Mouse (Mus musculus) CH12.LX (cell line): ENCODE data around the gene Glp2r. TPM values are rescaled to one million over a fixed set of nuclear protein-coding genes. Genes with fewer than 3 reads are reported as not detected.

ENCODE experiments used
- DNase-seq: peaks from one replicate; pipeline ENCODE4 v3.0.0-alpha.2; 2013; ENCODE audit errors: extremely low read depth
- H3K27ac ChIP-seq: 2 replicates; pipeline ENCODE4 v1.5.1; 2012; ENCODE audit warnings: low read depth, mild to moderate bottlenecking, control low read depth, moderate library complexity; ENCODE audit not compliant: insufficient read depth
- H3K27me3 ChIP-seq: replicated peaks from 2 replicates; pipeline ENCODE3; 2012; ENCODE audit warnings: inconsistent platforms
- H3K36me3 ChIP-seq, 2 experiments: replicated peaks in 1 of 2; 2 replicates each; pipeline versions ENCODE3 to v1.6.1; 2012; ENCODE audit warnings: inconsistent platforms in 1 of 2, low read length in 1 of 2, mild to moderate bottlenecking in 1 of 2, mixed read lengths in 1 of 2, moderate library complexity in 1 of 2; ENCODE audit not compliant: control insufficient read depth in 1 of 2, insufficient read depth in 1 of 2
- H3K4me1 ChIP-seq, 2 experiments: 2 replicates each; pipeline ENCODE4 v1.6.1; 2012; ENCODE audit warnings: inconsistent platforms in 1 of 2, moderate library complexity in 1 of 2; ENCODE audit not compliant: insufficient read depth in 2 of 2, control insufficient read depth in 1 of 2
- H3K4me2 ChIP-seq: 2 replicates; pipeline ENCODE4 v1.6.1; 2012; ENCODE audit warnings: low read depth, mild to moderate bottlenecking, control low read depth; ENCODE audit not compliant: poor library complexity, insufficient read depth, severe bottlenecking
- H3K4me3 ChIP-seq, 3 experiments: fragments of 150-350 bp in 1 of 3; sonication (generic) in 1 of 3; replicated peaks in 1 of 3; 2 replicates each; pipeline versions ENCODE3 to v1.5.1; 2011 to 2012; ENCODE audit warnings: low read depth in 2 of 3, low read length in 2 of 3, mild to moderate bottlenecking in 2 of 3, moderate library complexity in 2 of 3, control low read depth in 1 of 3, improper control_type of control experiment in 1 of 3, inconsistent platforms in 1 of 3, mixed read lengths in 1 of 3; ENCODE audit not compliant: poor library complexity in 1 of 3
- H3K79me2 ChIP-seq: replicated peaks from 2 replicates; pipeline ENCODE4 v1.6.1; 2012; ENCODE audit warnings: mild to moderate bottlenecking, moderate library complexity; ENCODE audit not compliant: control insufficient read depth, poor library complexity, insufficient read depth, severe bottlenecking; ENCODE audit errors: extremely low read depth
- H3K9ac ChIP-seq: 2 replicates; pipeline ENCODE4 v1.6.1; 2012; ENCODE audit warnings: low read depth, mild to moderate bottlenecking, control low read depth, moderate library complexity; ENCODE audit not compliant: insufficient read depth
- H3K9me3 ChIP-seq: replicated peaks from 2 replicates; pipeline ENCODE3; 2012; ENCODE audit warnings: low read length, inconsistent platforms, mixed read lengths
- CHD2 ChIP-seq: IDR thresholded peaks from 2 replicates; pipeline ENCODE4 v1.6.1; 2011; ENCODE audit warnings: low read length, improper control_type of control experiment
- CTCF ChIP-seq, 2 experiments: IDR thresholded peaks in 1 of 2; conservative IDR thresholded peaks in 1 of 2; 2 replicates each; pipeline ENCODE4 v1.5.1; 2011 to 2012; ENCODE audit warnings: low read depth in 2 of 2, low read length in 2 of 2, improper control_type of control experiment in 1 of 2, inconsistent platforms in 1 of 2, mild to moderate bottlenecking in 1 of 2, moderate library complexity in 1 of 2
- ELF1 ChIP-seq: IDR thresholded peaks from 2 replicates; pipeline ENCODE4 v1.6.1; 2014; ENCODE audit warnings: low read depth, mild to moderate bottlenecking, inconsistent platforms, low read length, improper control_type of control experiment
- EP300 ChIP-seq: IDR thresholded peaks from 2 replicates; pipeline ENCODE4 v1.6.1; 2011; ENCODE audit warnings: low read length, improper control_type of control experiment
- ETS1 ChIP-seq: conservative IDR thresholded peaks from 2 replicates; pipeline ENCODE4 v1.6.1; 2012; ENCODE audit warnings: low read depth, mild to moderate bottlenecking, inconsistent platforms, low read length, improper control_type of control experiment, moderate library complexity
- GABPA ChIP-seq: IDR thresholded peaks from 2 replicates; pipeline ENCODE4 v1.6.1; 2012; ENCODE audit warnings: low read depth, low read length, improper control_type of control experiment, inconsistent platforms; ENCODE audit not compliant: insufficient replicate concordance
- HCFC1 ChIP-seq: IDR thresholded peaks from 2 replicates; pipeline ENCODE4 v1.6.1; 2012; ENCODE audit warnings: low read depth, mild to moderate bottlenecking, inconsistent platforms, low read length, improper control_type of control experiment
- IRF4 ChIP-seq: IDR thresholded peaks from 2 replicates; pipeline ENCODE4 v1.6.1; 2014; ENCODE audit warnings: low read depth, mild to moderate bottlenecking, inconsistent platforms, low read length, improper control_type of control experiment
- JUN ChIP-seq: IDR thresholded peaks from 2 replicates; pipeline ENCODE4 v1.6.1; 2011; ENCODE audit warnings: low read depth, mild to moderate bottlenecking, low read length, improper control_type of control experiment, moderate library complexity; ENCODE audit not compliant: insufficient read depth
- JUND ChIP-seq: conservative IDR thresholded peaks from 2 replicates; pipeline ENCODE4 v1.6.1; 2011; ENCODE audit warnings: low read depth, low read length, improper control_type of control experiment
- KAT2A ChIP-seq: IDR thresholded peaks from 2 replicates; pipeline ENCODE4 v1.6.1; 2012; ENCODE audit warnings: low read length, improper control_type of control experiment, inconsistent platforms; ENCODE audit not compliant: insufficient replicate concordance
- MAFK ChIP-seq: IDR thresholded peaks from 2 replicates; pipeline ENCODE4 v1.6.1; 2011; ENCODE audit warnings: low read length, improper control_type of control experiment; ENCODE audit not compliant: insufficient replicate concordance
- MAX ChIP-seq: IDR thresholded peaks from 2 replicates; pipeline ENCODE4 v1.6.1; 2011; ENCODE audit warnings: low read length, improper control_type of control experiment
- MEF2A ChIP-seq: IDR thresholded peaks from 2 replicates; pipeline ENCODE4 v1.6.1; 2014; ENCODE audit warnings: low read depth, mild to moderate bottlenecking, inconsistent platforms, low read length, improper control_type of control experiment, borderline replicate concordance
- MYC ChIP-seq: IDR thresholded peaks from 2 replicates; pipeline ENCODE4 v1.6.1; 2011; ENCODE audit warnings: low read depth, mild to moderate bottlenecking, improper control_type of control experiment, low read length
- NRF1 ChIP-seq: IDR thresholded peaks from 2 replicates; pipeline ENCODE4 v1.6.1; 2014; ENCODE audit warnings: low read depth, mild to moderate bottlenecking, inconsistent platforms, low read length, improper control_type of control experiment, moderate library complexity
- POLR2A ChIP-seq: IDR thresholded peaks from 2 replicates; pipeline ENCODE4 v1.6.1; 2011; ENCODE audit warnings: low read depth, mild to moderate bottlenecking, improper control_type of control experiment, low read length
- POLR2AphosphoS2 ChIP-seq: IDR thresholded peaks from 2 replicates; pipeline ENCODE4 v1.6.1; 2011; ENCODE audit warnings: low read depth, low read length, improper control_type of control experiment
- RCOR1 ChIP-seq: conservative IDR thresholded peaks from 2 replicates; pipeline ENCODE4 v1.6.1; 2012; ENCODE audit warnings: low read depth, mild to moderate bottlenecking, inconsistent platforms, low read length, improper control_type of control experiment
- SIN3A ChIP-seq: IDR thresholded peaks from 2 replicates; pipeline ENCODE4 v1.6.1; 2012; ENCODE audit warnings: low read length, improper control_type of control experiment, inconsistent platforms
- TBP ChIP-seq: conservative IDR thresholded peaks from 2 replicates; pipeline ENCODE4 v1.6.1; 2011; ENCODE audit warnings: low read depth, low read length, improper control_type of control experiment
- TCF12 ChIP-seq: IDR thresholded peaks from 2 replicates; pipeline ENCODE4 v1.6.1; 2014; ENCODE audit warnings: low read depth, mild to moderate bottlenecking, inconsistent platforms, low read length, improper control_type of control experiment
- ZC3H11A ChIP-seq: IDR thresholded peaks from 2 replicates; pipeline ENCODE4 v1.6.1; 2012; ENCODE audit warnings: low read depth, mild to moderate bottlenecking, inconsistent platforms, low read length, improper control_type of control experiment
- ZKSCAN1 ChIP-seq: IDR thresholded peaks from 2 replicates; pipeline ENCODE4 v1.6.1; 2012; ENCODE audit warnings: low read depth, inconsistent platforms, low read length, improper control_type of control experiment, borderline replicate concordance
- ZNF384 ChIP-seq: IDR thresholded peaks from 2 replicates; pipeline ENCODE4 v1.6.1; 2012; ENCODE audit warnings: low read depth, low read length, improper control_type of control experiment, inconsistent platforms
- dilution Hi-C: fragments of 300-500 bp; cut with MboI; formaldehyde crosslinking; loops from 2 replicates; pipeline ENCODE4 v1.14.3; 2020; ENCODE audit warnings: low sequenced_read_pairs; ENCODE audit not compliant: extremely low pct_unique_long_range_greater_than_20kb, extremely low pct_ligation_motif_present
- in situ Hi-C: fragments of 300-500 bp; cut with MboI; formaldehyde crosslinking; loops from 3 replicates; pipeline ENCODE4 v1.14.3; 2019; ENCODE audit warnings: low sequenced_read_pairs, low pct_ligation_motif_present, low pct_unique_long_range_greater_than_20kb, mixed read lengths
- polyA plus RNA-seq: library from polyadenylated mRNA; unstranded; fragments of >175 nt; gene quantifications from 2 replicates; pipeline ENCODE4 v1.2.1, GENCODE M21; 2012; ENCODE audit warnings: low read depth; ENCODE audit not compliant: insufficient read length
- total RNA-seq, 2 experiments: library from RNA; depleted of rRNA; stranded (reverse); fragments of 300-350 nt in 1 of 2; fragments of >200 nt in 1 of 2; gene quantifications; 2 replicates each; pipeline ENCODE4 v1.2.3; 2012 to 2014

Gene Glp2r
- total and polyA plus RNA-seq, 3 experiments: 0.04 to 0.09 (median 0.07) TPM

DNA sequence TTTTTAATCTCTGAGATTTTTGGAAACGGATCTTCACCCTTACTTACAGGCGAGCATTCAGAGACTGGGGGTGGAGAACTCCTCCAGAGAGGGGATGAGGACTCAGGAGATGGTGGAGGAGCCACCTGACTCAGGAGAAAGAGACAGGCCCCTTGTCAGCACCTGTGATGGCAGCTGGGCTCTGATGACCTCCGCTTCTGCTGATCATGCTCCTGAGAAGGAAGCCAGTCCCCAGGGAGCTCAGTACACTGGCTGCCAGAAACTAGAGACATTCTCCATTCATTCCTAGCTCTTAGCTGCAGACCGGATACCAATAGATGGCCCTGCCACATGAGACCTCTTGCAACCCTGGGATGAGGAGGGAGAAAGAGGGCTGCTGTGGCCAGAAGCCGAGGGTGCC is 128.1 kb downstream of the Glp2r start:
- Histone ChIP-seq H3K79me2 (no peaks in the 10 kb centered on the region), H3K27me3 (no peaks in the 10 kb centered on the region), H3K4me2 (no peak overlapping the region), H3K4me1 (peaks cover 31 to 65% of the 10 kb centered on the region in 2 experiments), H3K4me3 (no peak overlapping the region), H3K36me3 (peaks cover 7 to 36% of the 10 kb centered on the region in 2 experiments), H3K9ac (no peak overlapping the region), H3K9me3 (peaks cover 16% of the 10 kb centered on the region), H3K27ac (no peak overlapping the region)
- DNase-seq: peak; percentile 70
- TF ChIP-seq ETS1 (peak; percentile 65), RCOR1 (no peak), TCF12 (peak; percentile 70; the same call in 1 of the 2 replicates), KAT2A (no peak), IRF4 (0 out of 2 replicates have a peak, but pooled peaks have one; percentile 10), EP300 (peak; percentile 51; the same call in 1 of the 2 replicates)
- dilution Hi-C loops: no loop called here
- in situ Hi-C loops: loop anchor here (5.0 to 10.0 kb wide), 5 partner anchors 61 to 531 kb away; no protein-coding TSS in a partner anchor

DNA sequence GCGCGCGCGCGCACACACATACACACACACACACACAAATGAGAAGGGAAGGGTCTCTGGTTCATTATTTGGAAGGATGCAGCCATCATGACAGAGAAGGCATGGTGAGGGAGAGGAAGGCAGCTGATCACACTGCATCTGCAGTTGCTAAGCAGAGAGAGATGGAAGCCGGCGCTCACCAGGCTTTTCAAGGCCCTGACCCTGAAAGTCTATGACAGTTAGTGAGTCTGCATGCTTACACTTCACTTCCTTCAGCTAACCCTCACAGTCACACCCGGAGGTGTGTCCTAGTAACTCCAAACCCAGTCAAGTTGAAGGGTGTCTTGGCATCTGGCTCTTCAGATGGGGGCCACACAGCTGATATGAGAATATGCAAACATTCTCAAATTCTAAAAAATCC is 128.5 kb downstream of the Glp2r start:
- Histone ChIP-seq H3K36me3 (peaks cover 7 to 36% of the 10 kb centered on the region in 2 experiments), H3K27ac (no peak overlapping the region), H3K4me1 (peaks cover 33 to 65% of the 10 kb centered on the region in 2 experiments), H3K4me2 (no peak overlapping the region), H3K9me3 (peaks cover 16% of the 10 kb centered on the region), H3K27me3 (no peaks in the 10 kb centered on the region), H3K4me3 (no peak overlapping the region), H3K9ac (no peak overlapping the region), H3K79me2 (no peaks in the 10 kb centered on the region)
- dilution Hi-C loops (no loop called here), in situ Hi-C loops (loop anchor here (5.0 to 10.0 kb wide), 5 partner anchors 60 to 530 kb away; no protein-coding TSS in a partner anchor)
- no peak for DNase-seq
- no peak for TF ChIP-seq GABPA
- no peak for TF ChIP-seq ELF1
- no peak for TF ChIP-seq EP300
- no peak for TF ChIP-seq ZNF384
- no peak for TF ChIP-seq IRF4
- no peak for TF ChIP-seq MAX
- no peak for TF ChIP-seq ZC3H11A
- TF ChIP-seq POLR2A: no peak
- TF ChIP-seq RCOR1: no peak

DNA sequence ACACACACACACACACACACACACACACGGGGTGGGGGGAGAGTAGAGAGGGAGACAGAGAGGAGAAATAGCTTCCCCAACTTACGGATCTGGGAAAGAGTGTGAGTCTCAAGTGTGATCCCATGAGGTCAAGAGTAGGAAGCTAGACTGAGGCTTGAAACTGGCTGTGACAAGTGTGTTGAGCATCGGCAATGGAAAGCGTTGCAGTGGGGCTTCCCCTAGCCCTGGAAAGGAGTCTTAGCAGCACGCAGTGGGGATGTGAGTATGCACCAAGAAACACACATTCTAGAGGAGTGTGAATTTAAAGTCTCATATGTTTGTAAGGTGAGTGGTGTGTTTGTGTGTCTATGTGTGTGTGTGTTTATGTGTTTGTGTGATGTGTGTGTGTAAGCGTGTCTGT is 130.7 kb downstream of the Glp2r start:
- in situ Hi-C loops (loop anchor here (5.0 to 10.0 kb wide), 5 partner anchors 58 to 528 kb away; no protein-coding TSS in a partner anchor), dilution Hi-C loops (no loop called here)
- H3K79me2 ChIP-seq: no peaks in the 10 kb centered on the region
- peaks cover 10% of the 10 kb centered on the region for H3K9me3 ChIP-seq
- no peaks in the 10 kb centered on the region for H3K27me3 ChIP-seq
- peaks cover 38 to 78% of the 10 kb centered on the region in 2 experiments for H3K4me1 ChIP-seq
- H3K36me3 ChIP-seq: peaks cover 0 to 23% of the 10 kb centered on the region in 2 experiments
- peak overlapping the region; percentile 43 for H3K27ac ChIP-seq
- peak overlapping the region; percentile 33; the same call in 1 of the 2 replicates for H3K4me2 ChIP-seq
- DNase-seq: peak; percentile 86
- H3K9ac ChIP-seq: no peak overlapping the region
- peak overlapping the region; percentile 40 to 54 (median 43) for H3K4me3 ChIP-seq
- TF ChIP-seq MAX: no peak; the same call in 1 of the 2 replicates
- TF ChIP-seq MAFK: no peak
- TF ChIP-seq HCFC1: no peak
- TF ChIP-seq KAT2A: no peak
- TF ChIP-seq POLR2AphosphoS2: no peak
- no peak for TF ChIP-seq NRF1
- no peak for TF ChIP-seq JUND
- TF ChIP-seq ETS1: peak; percentile 74
- TF ChIP-seq ZKSCAN1: peak; percentile 68
- peak; percentile 71 for TF ChIP-seq MEF2A
- 0 out of 2 replicates have a peak, but pooled peaks have one; percentile 29 for TF ChIP-seq TBP
- no peak for TF ChIP-seq GABPA
- 0 out of 2 replicates have a peak, but pooled peaks have one; percentile 73 for TF ChIP-seq MYC
- no peak for TF ChIP-seq JUN
- TF ChIP-seq CHD2: no peak
- no peak for TF ChIP-seq CTCF (conservative IDR thresholded peaks at IDR 0.05 in 1 of 2, IDR thresholded peaks at IDR 0.05 in 1 of 2; ENCODE audit: low read depth in 2 of 2, low read length in 2 of 2)
- TF ChIP-seq SIN3A: no peak
- TF ChIP-seq POLR2A: no peak
